Mouse (Mus musculus) ES-E14 (cell line): ENCODE measurements around the gene Slc35e3.

Source experiments
- CHD2 ChIP-seq: IDR thresholded peaks from 2 replicates; pipeline ENCODE4 v1.6.1; 2014; ENCODE audit warnings: mild to moderate bottlenecking, low read depth, low read length, inconsistent platforms
- HCFC1 ChIP-seq: IDR thresholded peaks from 2 replicates; pipeline ENCODE4 v1.6.1; 2012; ENCODE audit warnings: low read length, inconsistent platforms, borderline replicate concordance; ENCODE audit not compliant: insufficient read depth
- ZC3H11A ChIP-seq: IDR thresholded peaks from 2 replicates; pipeline ENCODE4 v1.6.1; 2012; ENCODE audit warnings: low read depth, mild to moderate bottlenecking, inconsistent platforms, low read length, borderline replicate concordance
- ZNF384 ChIP-seq: IDR thresholded peaks from 2 replicates; pipeline ENCODE4 v1.6.1; 2012; ENCODE audit warnings: low read depth, low read length, inconsistent platforms

DNA sequence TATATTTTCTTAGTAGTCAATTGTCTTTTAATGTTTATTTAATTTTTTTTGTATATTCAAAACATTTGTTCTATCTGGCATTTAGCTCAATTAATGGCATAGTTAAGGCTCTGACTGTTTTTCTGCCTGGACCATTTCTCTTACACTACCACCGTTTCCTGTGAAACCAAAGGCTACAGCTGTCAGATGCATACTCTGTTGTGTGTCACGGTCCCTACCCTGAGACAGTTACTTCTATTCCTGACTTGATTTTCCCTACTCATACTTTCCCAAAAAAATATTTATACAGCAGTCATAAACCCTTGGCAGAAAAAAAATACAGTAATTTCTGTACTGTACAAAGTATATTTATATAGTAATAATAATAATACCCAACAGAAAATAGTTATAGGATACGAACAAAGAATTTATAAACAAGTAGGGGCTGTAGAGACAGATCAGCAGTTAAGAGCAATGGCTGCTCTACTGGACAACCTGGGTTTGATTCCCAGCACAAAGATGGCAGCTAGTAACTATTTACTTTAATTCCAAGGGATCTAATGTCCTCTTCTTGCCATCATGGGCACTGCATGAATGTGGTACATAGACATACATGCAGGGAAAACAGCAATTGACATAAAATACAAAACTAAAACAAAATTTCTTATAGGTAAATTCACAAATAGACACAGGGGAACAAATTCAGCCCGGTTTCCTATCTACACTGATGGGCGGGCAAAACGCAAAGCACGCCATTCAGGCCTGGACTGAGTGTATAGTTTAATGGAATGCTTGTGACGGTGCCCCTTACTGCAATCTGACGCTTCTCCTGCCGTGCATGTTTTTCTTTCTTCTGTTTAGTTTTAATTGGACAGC is 21.3 kb upstream of the Slc35e3 start:
- TF ChIP-seq ZC3H11A (no peak), ZNF384 (no peak), CHD2 (no peak), HCFC1 (no peak)
